Mouse (Mus musculus): ENCODE measurements at regions not wholly inside any gene's neighbourhood (a gene's known extent, or its start where the extent isn't known, plus 50 kb on each side); places are given as distances from the start of the nearest gene placed in this dataset.

DNA sequence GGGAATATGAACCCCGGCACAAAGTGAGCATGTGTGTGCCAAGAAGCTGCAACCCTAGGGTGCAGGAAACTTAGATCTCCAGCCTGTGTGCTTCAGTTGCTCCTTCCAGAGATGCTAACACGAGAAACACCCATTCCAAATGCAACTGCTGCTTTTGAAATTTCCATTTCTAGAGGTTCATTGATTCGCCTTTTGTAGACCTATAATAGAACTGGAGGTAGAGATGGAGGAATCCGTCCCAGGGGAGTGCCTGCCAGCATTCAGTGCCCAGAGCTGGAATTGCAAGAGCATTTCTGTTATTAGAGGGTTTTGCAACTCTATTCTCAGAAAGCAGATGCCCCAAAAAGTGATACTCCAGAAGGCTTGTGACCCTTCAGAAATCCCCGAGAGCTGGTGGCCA is 172.8 kb upstream of the Sfrp2 start:
- H3K4me3 ChIP-seq, result no peak overlapping the region
- TF ChIP-seq MAX (IDR thresholded peaks at IDR 0.05; ENCODE audit: low read depth), result no peak
- no peak for TF ChIP-seq SRF (IDR thresholded peaks at IDR 0.05; ENCODE audit: control insufficient read depth, insufficient read length, low read depth)
- no peak for TF ChIP-seq TCF12 (IDR thresholded peaks at IDR 0.05; ENCODE audit: insufficient read depth, poor library complexity, severe bottlenecking)
- TF ChIP-seq CEBPB (IDR thresholded peaks at IDR 0.05; ENCODE audit: insufficient read depth, poor library complexity, severe bottlenecking), result no peak
- TF ChIP-seq POLR2A (IDR thresholded peaks at IDR 0.05; ENCODE audit: insufficient read length, low read depth), result no peak
- no peak for TF ChIP-seq MYOG (IDR thresholded peaks at IDR 0.05; ENCODE audit: control insufficient read depth in 1 of 3, insufficient read depth in 1 of 3, insufficient read length in 2 of 3, low read depth in 2 of 3)
- no peak for TF ChIP-seq MYOD1 (IDR thresholded peaks at IDR 0.05; ENCODE audit: control insufficient read depth in 1 of 3, insufficient read length in 2 of 3, low read depth in 2 of 3)
- H3K4me2 ChIP-seq (ENCODE audit: low read depth), result no peak overlapping the region
- H3ac ChIP-seq (ENCODE audit: control insufficient read depth, insufficient read length), result no peak overlapping the region
- no peaks in the 10 kb centered on the region for H3K79me2 ChIP-seq (ENCODE audit: control insufficient read depth, insufficient read depth)
- no peaks in the 10 kb centered on the region for H3K27me3 ChIP-seq (ENCODE audit: control insufficient read depth, insufficient read depth, insufficient read length)
- no peaks in the 10 kb centered on the region for H3K36me3 ChIP-seq (ENCODE audit: control insufficient read depth, insufficient read depth)

DNA sequence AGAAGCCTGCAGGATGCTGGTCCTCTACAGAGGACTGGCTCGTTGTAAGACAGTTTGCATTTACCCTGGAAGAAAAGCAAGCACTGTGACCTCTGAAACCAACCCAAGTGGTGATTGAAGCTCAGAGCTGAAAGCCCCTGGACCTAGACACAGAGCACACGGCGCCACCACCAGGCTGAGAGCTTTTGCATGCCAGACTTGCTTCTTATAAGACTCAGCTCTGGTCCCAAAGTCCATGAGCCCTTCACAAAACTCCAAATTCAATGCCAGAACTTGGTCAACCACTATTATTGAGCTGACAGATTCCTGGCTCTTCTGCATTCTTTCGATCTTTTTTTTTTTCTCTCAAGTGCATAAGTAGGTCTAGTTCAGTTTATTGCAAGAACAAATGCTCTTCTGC is 164.6 kb upstream of the Sfrp2 start:
- no peaks in the 10 kb centered on the region for H3K36me3 ChIP-seq (ENCODE audit: control insufficient read depth, insufficient read depth)
- no peak overlapping the region for H3ac ChIP-seq (ENCODE audit: control insufficient read depth, insufficient read length)
- H3K27me3 ChIP-seq (ENCODE audit: control insufficient read depth, insufficient read depth, insufficient read length), result no peaks in the 10 kb centered on the region
- no peak for TF ChIP-seq MYOD1 (IDR thresholded peaks at IDR 0.05; ENCODE audit: control insufficient read depth in 1 of 3, insufficient read length in 2 of 3, low read depth in 2 of 3)
- TF ChIP-seq CEBPB (IDR thresholded peaks at IDR 0.05; ENCODE audit: insufficient read depth, poor library complexity, severe bottlenecking), result no peak
- TF ChIP-seq USF1 (IDR thresholded peaks at IDR 0.05; ENCODE audit: low read depth), result no peak
- TF ChIP-seq MAX (IDR thresholded peaks at IDR 0.05; ENCODE audit: low read depth), result no peak
- no peak for TF ChIP-seq SRF (IDR thresholded peaks at IDR 0.05; ENCODE audit: control insufficient read depth, insufficient read length, low read depth)
- TF ChIP-seq E2F4 (IDR thresholded peaks at IDR 0.05; ENCODE audit: insufficient read depth), result no peak
- no peak for TF ChIP-seq POLR2AphosphoS2 (IDR thresholded peaks at IDR 0.05; ENCODE audit: insufficient read length, low read depth)
- no peak for TF ChIP-seq TCF12 (IDR thresholded peaks at IDR 0.05; ENCODE audit: insufficient read depth, poor library complexity, severe bottlenecking)
- TF ChIP-seq POLR2A (IDR thresholded peaks at IDR 0.05; ENCODE audit: insufficient read length, low read depth), result no peak
- TF ChIP-seq MYOG (IDR thresholded peaks at IDR 0.05; ENCODE audit: control insufficient read depth in 1 of 3, insufficient read depth in 1 of 3, insufficient read length in 2 of 3, low read depth in 2 of 3), result no peak
- no peak for TF ChIP-seq REST (IDR thresholded peaks at IDR 0.05; ENCODE audit: insufficient read depth, insufficient read length)
- no peak for TF ChIP-seq TCF3 (IDR thresholded peaks at IDR 0.05; ENCODE audit: insufficient read length, low read depth)
- H3K79me2 ChIP-seq (ENCODE audit: control insufficient read depth, insufficient read depth), result no peaks in the 10 kb centered on the region
- H3K4me2 ChIP-seq (ENCODE audit: low read depth), result no peak overlapping the region
- no peak overlapping the region for H3K4me3 ChIP-seq

DNA sequence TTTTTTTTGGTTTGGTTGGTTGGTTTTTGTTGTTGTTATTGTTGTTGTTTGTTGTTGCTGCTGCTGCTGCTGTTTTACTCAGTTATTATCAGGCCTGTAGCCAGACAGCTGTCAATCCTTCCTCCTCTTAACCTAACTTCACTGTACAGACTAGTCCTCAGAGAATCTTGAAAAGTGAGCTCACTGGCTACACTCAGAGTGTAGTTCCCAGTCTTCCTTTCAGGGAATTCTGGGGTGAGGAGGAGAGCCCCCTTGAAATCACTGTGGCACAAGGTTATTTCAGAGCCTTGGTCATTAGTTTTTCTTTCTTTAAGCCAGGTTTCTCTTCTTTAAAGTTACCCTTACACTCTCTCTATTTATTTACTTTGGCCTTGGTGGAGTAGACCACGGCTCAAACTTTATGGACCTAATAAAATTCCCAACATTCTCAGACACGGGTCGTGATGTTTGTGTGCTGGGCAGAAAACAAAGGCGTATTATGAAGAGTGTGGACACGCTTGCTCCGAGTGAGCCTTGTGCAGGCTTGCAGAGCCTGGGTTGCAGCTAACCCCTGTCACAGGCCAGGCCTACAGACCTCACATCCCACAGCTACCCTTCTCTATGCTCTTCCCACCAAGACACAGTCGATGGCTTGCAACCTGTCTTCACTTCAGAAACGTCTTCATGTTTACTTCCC is 156.9 kb upstream of the Sfrp2 start:
- Histone ChIP-seq H3K79me2 (ENCODE audit: control insufficient read depth, insufficient read depth) (no peaks in the 10 kb centered on the region), H3K36me3 (ENCODE audit: control insufficient read depth, insufficient read depth) (no peaks in the 10 kb centered on the region), H3K4me2 (ENCODE audit: low read depth) (no peak overlapping the region), H3K4me3 (no peak overlapping the region), H3ac (ENCODE audit: control insufficient read depth, insufficient read length) (no peak overlapping the region), H3K27me3 (ENCODE audit: control insufficient read depth, insufficient read depth, insufficient read length) (no peaks in the 10 kb centered on the region)
- no peak for TF ChIP-seq POLR2A (IDR thresholded peaks at IDR 0.05; ENCODE audit: insufficient read length, low read depth)

DNA sequence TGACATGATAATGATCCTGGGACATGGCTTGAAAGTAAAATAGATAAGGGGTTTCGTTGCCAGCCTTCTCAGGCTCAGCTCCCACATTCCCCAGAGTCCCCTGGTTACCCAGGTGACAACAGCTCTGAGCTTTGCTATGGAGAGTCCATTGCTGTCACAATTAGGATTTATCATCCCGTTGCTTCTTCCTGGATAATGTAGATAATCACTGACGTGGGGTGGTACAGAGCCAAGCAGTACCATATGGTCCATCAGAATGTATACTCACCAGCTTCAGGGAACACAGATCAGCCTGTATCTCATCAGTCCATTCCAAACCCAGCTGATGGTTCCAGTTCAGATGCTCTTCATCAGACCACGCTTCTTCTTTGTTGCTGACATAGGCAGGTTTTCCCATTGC is 145.7 kb upstream of the Sfrp2 start:
- Histone ChIP-seq H3K27me3 (ENCODE audit: control insufficient read depth, insufficient read depth, insufficient read length) (no peaks in the 10 kb centered on the region), H3ac (ENCODE audit: control insufficient read depth, insufficient read length) (no peak overlapping the region), H3K4me3 (no peak overlapping the region), H3K4me2 (ENCODE audit: low read depth) (no peak overlapping the region), H3K36me3 (ENCODE audit: control insufficient read depth, insufficient read depth) (no peaks in the 10 kb centered on the region), H3K79me2 (ENCODE audit: control insufficient read depth, insufficient read depth) (no peaks in the 10 kb centered on the region)
- TF ChIP-seq CEBPB (IDR thresholded peaks at IDR 0.05; ENCODE audit: insufficient read depth, poor library complexity, severe bottlenecking), result no peak
- no peak for TF ChIP-seq E2F4 (IDR thresholded peaks at IDR 0.05; ENCODE audit: insufficient read depth)
- TF ChIP-seq POLR2A (IDR thresholded peaks at IDR 0.05; ENCODE audit: insufficient read length, low read depth), result no peak
- TF ChIP-seq MYOD1 (IDR thresholded peaks at IDR 0.05; ENCODE audit: control insufficient read depth in 1 of 3, insufficient read length in 2 of 3, low read depth in 2 of 3), result no peak
- TF ChIP-seq TCF3 (IDR thresholded peaks at IDR 0.05; ENCODE audit: insufficient read length, low read depth), result no peak
- TF ChIP-seq MYOG (IDR thresholded peaks at IDR 0.05; ENCODE audit: control insufficient read depth in 1 of 3, insufficient read depth in 1 of 3, insufficient read length in 2 of 3, low read depth in 2 of 3), result no peak
- no peak for TF ChIP-seq SRF (IDR thresholded peaks at IDR 0.05; ENCODE audit: control insufficient read depth, insufficient read length, low read depth)
- TF ChIP-seq REST (IDR thresholded peaks at IDR 0.05; ENCODE audit: insufficient read depth, insufficient read length), result no peak

DNA sequence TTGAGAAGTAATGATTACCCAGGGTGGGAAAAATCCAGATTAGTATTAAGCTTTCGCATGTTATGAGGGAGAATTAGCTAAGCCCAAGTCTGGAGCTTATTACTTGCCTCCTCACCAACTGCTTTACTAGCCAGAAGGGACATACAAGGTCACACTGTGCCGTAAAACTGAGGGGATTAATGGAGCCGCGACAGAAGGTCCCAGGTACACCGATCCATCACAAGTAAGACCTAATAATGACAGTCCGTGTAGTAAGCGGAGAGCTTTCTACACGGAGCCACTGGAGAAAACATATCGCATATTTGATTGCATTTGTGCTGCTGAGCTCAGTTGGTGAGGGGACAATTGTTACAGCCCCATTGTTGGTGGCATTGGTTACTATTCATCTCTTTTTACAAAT is 133.1 kb upstream of the Sfrp2 start:
- Histone ChIP-seq H3K27me3 (ENCODE audit: control insufficient read depth, insufficient read depth, insufficient read length) (no peaks in the 10 kb centered on the region), H3ac (ENCODE audit: control insufficient read depth, insufficient read length) (no peak overlapping the region), H3K4me2 (ENCODE audit: low read depth) (no peak overlapping the region), H3K36me3 (ENCODE audit: control insufficient read depth, insufficient read depth) (no peaks in the 10 kb centered on the region), H3K4me3 (no peak overlapping the region), H3K79me2 (ENCODE audit: control insufficient read depth, insufficient read depth) (no peaks in the 10 kb centered on the region)
- no peak for TF ChIP-seq TCF3 (IDR thresholded peaks at IDR 0.05; ENCODE audit: insufficient read length, low read depth)

Measured in myocyte (in vitro differentiated cells).